Mouse (Mus musculus): Measurements from ENCODE around the gene Jade3.

The Jade3 gene

DNA sequence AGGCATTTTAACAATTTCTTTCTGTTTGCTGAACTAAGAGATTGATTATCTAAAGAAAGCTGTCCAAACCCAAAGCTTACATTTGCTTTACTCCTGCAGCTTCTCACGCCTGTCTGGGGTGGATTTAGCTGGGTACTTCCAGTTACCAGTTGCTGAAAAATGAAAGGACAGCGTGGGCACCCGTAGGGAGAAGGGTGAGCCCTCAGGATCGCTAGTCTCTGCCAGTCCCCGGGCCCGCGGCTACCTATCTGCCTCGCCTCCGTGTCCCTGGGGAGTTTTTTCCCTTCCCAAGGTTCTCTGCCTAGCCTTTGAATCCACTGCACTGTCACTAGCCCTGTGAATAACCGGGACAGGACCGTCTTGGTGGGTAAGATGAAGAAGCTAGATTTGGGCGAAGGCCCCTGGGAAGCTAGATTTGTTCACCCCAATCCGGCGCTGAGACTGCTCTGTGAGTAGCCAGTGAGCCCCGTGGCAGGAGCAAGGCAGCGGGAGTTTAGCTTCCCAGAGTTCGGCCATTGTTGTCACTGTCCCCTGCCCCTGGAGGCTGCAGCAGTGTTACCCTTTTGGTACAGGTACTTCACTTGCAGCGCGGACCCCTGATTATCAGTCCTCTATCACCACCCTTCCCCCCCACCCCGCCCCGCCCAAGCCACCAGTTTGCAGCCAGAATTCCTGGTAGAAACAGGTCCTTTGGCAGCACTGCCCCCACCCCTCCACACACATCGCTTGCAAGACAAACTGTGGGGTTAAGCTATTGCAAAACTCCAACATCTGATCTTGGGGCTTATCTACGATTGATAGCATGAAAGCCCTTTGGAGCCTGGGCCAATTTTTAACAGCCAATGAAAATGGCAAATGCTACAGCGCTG, 122.8 kb downstream of the Jade3 start:
- peak; percentile 4 for DNase-seq

DNA sequence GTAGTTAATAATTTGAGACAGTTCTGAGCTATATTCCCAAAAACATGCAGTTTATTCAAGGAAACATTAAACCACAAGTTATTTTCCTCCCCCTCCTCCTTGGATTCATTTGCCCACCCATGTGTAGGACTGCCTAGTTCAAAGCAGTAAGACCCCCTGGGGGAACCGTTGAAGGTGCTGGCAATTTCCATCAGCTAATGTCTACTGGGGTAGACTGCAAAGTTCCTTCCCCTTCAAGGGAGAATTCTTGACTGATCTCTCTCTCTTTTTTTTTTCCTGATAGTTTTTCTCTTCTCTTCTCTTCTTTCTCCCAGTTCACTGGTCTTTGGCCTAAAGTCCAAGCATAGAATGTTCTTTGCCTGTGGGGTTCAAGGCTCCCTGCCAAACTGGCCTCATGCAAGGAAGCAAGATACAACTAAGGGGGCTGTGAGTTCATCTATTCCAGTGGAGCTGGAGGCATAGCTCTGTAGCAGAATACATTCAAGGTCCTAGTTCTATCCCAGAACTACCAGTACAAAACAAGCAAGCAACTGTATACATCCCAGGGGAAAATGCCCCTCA, 123.5 kb downstream of the Jade3 start:
- no peak for DNase-seq

DNA sequence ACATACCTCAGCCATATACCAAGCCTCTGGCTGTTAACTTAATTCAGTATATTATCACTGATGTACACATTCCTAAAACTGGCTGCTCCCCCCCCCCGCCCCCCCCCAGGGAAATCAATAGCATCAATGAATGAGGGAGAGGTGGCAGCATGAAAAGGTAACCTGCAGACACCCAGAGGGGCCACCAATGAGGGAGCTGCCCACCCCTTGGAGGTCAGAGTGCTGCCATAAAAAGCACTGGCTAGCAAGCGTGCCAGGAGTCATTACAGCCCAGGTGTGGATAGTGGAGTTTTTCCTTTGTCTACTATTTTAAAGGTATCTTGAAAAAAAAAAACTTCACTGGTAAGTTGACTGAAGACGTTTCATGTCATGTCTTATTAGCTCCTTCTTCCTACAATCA, 124.0 kb downstream of the Jade3 start, which contains the start of gene Rgn:
TSS of gene Rgn (plus strand) at position 256 of the 400 bp plus-strand sequence.
- DNase-seq: no peak

DNA sequence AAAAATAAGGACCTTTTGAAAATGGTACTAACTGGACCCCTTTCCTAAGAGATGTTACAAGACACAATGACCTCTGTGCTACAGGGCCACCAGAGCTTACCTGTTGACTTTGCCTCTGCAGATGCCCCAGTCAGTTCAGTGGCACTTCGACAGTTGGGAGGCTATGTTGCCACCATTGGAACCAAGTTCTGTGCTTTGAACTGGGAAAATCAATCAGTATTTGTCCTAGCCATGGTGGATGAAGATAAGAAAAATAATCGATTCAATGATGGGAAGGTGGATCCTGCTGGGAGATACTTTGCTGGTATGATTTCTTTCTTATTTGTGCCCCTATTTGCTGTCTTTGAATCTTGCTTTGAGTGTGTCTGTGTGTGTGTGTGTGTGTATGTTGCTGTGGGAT, 126.7 kb downstream of the Jade3 start:
- DNase-seq: no peak

DNA sequence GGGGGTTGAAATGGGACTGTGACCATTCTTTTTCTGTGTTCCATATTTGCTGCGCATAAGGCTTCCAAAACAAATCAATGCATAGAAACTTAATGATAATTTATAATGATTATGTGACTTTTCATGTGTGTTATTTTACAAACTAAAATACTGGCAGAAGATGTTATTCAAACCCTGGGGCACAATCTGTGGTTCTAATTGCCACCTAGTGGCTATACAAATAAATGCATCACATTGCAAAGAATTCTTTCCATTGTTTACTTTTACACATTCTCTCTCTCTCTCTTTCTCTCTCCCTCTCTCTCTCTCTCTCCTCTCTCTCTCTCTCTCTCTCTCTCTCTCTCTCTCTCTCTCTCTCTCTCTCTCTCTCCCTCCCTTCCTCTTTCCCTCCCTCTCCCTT, 136.4 kb downstream of the Jade3 start:
- no peak for DNase-seq

DNA sequence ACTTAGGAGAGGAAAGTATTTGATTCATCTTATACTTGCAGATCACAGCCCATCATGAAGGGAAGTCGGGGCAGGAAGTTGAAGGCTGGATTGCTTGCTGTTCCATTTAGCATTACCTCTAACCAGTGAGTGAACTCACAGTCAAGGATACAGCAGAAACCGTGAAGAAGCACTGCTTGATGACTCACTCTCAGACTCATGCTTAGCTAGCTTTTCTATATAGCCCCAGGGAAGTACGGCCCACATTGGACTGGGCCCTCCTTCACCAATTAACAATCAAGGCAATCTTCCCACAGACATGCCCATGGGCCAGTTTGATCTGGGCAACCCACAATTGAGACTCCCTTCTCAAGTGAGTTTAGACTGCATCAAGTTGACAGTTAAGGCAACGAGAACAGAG, 138.5 kb downstream of the Jade3 start:
- no peak for DNase-seq
